Mouse (Mus musculus) left cerebral cortex, adult 18-20 months (tissue): Measurements from ENCODE around the gene Snx5. TPM values are rescaled to one million over a fixed set of nuclear protein-coding genes. Genes with fewer than 3 reads are reported as not detected.

Source experiments
- DNase-seq, 2 experiments: peaks; one replicate each; pipeline ENCODE4 v3.0.0; 2021 to 2022; ENCODE audit warnings: low spot score in 2 of 2, mixed read lengths in 1 of 2
- total RNA-seq, 2 experiments: library from RNA; stranded (reverse); gene quantifications; 2 replicates each; pipeline ENCODE4 v1.2.3; 2021

The Snx5 gene
- total RNA-seq, 2 experiments from 2014 or later, result 75.9 to 77.8 TPM

GRCm38 (mm10) chr2:144231115-144231514 is 39.6 kb downstream of the Snx5 start:
- no peak for DNase-seq

GRCm38 (mm10) chr2:144230498-144230897 is 40.2 kb downstream of the Snx5 start:
- DNase-seq, result no peak

- DNase-seq, result no peak
Observed at GRCm38 (mm10) chr2:144229647-144230046, 41.1 kb downstream of the Snx5 start.

- DNase-seq, result no peak
Observed at GRCm38 (mm10) chr2:144228521-144229346, 42.0 kb downstream of the Snx5 start.

GRCm38 (mm10) chr2:144226906-144227586 is 43.7 kb downstream of the Snx5 start:
- DNase-seq, result no peak

GRCm38 (mm10) chr2:144224351-144224750 is 46.4 kb downstream of the Snx5 start:
- no peak for DNase-seq

- no peak for DNase-seq
Observed at GRCm38 (mm10) chr2:144215601-144216000, 55.1 kb downstream of the Snx5 start.

GRCm38 (mm10) chr2:144215195-144215594 is 55.5 kb downstream of the Snx5 start:
- no peak for DNase-seq

- no peak for DNase-seq
Observed at GRCm38 (mm10) chr2:144214508-144215185, 56.1 kb downstream of the Snx5 start.

GRCm38 (mm10) chr2:144213803-144214202 is 56.9 kb downstream of the Snx5 start:
- DNase-seq, result no peak

- DNase-seq, result no peak
Observed at GRCm38 (mm10) chr2:144209425-144209824, 61.3 kb downstream of the Snx5 start.

GRCm38 (mm10) chr2:144207365-144207764 is 63.3 kb downstream of the Snx5 start:
- DNase-seq, result no peak

GRCm38 (mm10) chr2:144203001-144203400 is 67.7 kb downstream of the Snx5 start:
- DNase-seq, result no peak

- no peak for DNase-seq
Observed at GRCm38 (mm10) chr2:144202567-144202966, 68.1 kb downstream of the Snx5 start.

GRCm38 (mm10) chr2:144202151-144202550 is 68.6 kb downstream of the Snx5 start:
- DNase-seq, result no peak

Other genes starting within 250 kb of the Snx5 start
- gene Banf2, start 237.8 kb downstream of the Snx5 start, total RNA-seq, result not detected
- gene Mgme1, start 243 bp downstream of the Snx5 start, total RNA-seq, result 1 to 10 TPM; 5.7 to 6.8 TPM
- 10 to 100 TPM in 1 of 2 experiments, 1 to 10 TPM in 1; 9.8 to 11.1 TPM for gene Ovol2, start 61.2 kb upstream of the Snx5 start, total RNA-seq
- gene Kat14, start 98.1 kb upstream of the Snx5 start, total RNA-seq, result 10 to 100 TPM; 38.0 to 39.6 TPM
- gene Pet117, start 98.1 kb upstream of the Snx5 start, total RNA-seq, result 10 to 100 TPM in 1 of 2 experiments, 1 to 10 TPM in 1; 3.2 to 11.0 TPM